Mouse (Mus musculus): ENCODE measurements around the gene Slc1a7. TPM values are rescaled to one million over a fixed set of nuclear protein-coding genes. Genes with fewer than 3 reads are reported as not detected.

Gene Slc1a7
- total and polyA plus RNA-seq, 2 experiments from 2014 or later: 0.10 TPM; not detected in 1

- ATAC-seq: 0 out of 2 replicates have a peak, but pooled peaks have one; percentile 21
- no peaks in the 10 kb centered on the region for H3K9me3 ChIP-seq (ENCODE audit: low read length)
- no peak for DNase-seq
- H3K27me3 ChIP-seq (ENCODE audit: insufficient read depth, low read length): no peaks in the 10 kb centered on the region
- WGBS: 65% methylated on average over 1 of the region's 1 CpGs
- H3K4me1 ChIP-seq (ENCODE audit: insufficient read depth): peaks cover 8% of the 10 kb centered on the region; the same call in 1 of the 2 replicates
- H3K9ac ChIP-seq: no peak overlapping the region
- no peak overlapping the region for H3K4me3 ChIP-seq (ENCODE audit: low read depth, low read length)
- no peaks in the 10 kb centered on the region for H3K36me3 ChIP-seq (ENCODE audit: insufficient read depth)
- H3K4me2 ChIP-seq (ENCODE audit: low read depth): no peak overlapping the region
- no peak for TF ChIP-seq CTCF (IDR thresholded peaks at IDR 0.05; ENCODE audit: low read depth)
- H3K27ac ChIP-seq (ENCODE audit: low read depth, low read length): no peak overlapping the region
Observed at GRCm38 (mm10) chr4:107983717-107984116, 15.6 kb downstream of the Slc1a7 start.

- Histone ChIP-seq H3K9me3 (ENCODE audit: low read length) (no peaks in the 10 kb centered on the region), H3K4me2 (ENCODE audit: low read depth) (no peak overlapping the region), H3K4me1 (ENCODE audit: insufficient read depth) (peaks cover 4% of the 10 kb centered on the region; the same call in 1 of the 2 replicates), H3K4me3 (ENCODE audit: low read depth, low read length) (no peak overlapping the region), H3K36me3 (ENCODE audit: insufficient read depth) (no peaks in the 10 kb centered on the region), H3K27me3 (ENCODE audit: insufficient read depth, low read length) (no peaks in the 10 kb centered on the region), H3K27ac (ENCODE audit: low read depth, low read length) (peak overlapping the region; percentile 51; the same call in 1 of the 2 replicates), H3K9ac (no peak overlapping the region)
- 54% methylated on average over 7 of the region's 7 CpGs for WGBS
- ATAC-seq: peak; percentile 77
- DNase-seq: peak; percentile 80
- TF ChIP-seq CTCF (IDR thresholded peaks at IDR 0.05; ENCODE audit: low read depth): no peak
Observed at GRCm38 (mm10) chr4:107984282-107984981, 16.3 kb downstream of the Slc1a7 start.

- H3K27ac ChIP-seq (ENCODE audit: low read depth, low read length): no peak overlapping the region
- no peaks in the 10 kb centered on the region for H3K9me3 ChIP-seq (ENCODE audit: low read length)
- no peaks in the 10 kb centered on the region for H3K36me3 ChIP-seq (ENCODE audit: insufficient read depth)
- no peak overlapping the region for H3K4me3 ChIP-seq (ENCODE audit: low read depth, low read length)
- no peak overlapping the region for H3K4me2 ChIP-seq (ENCODE audit: low read depth)
- ATAC-seq (0 out of 2 replicates have a peak, but pooled peaks have one; percentile 17), DNase-seq (no peak)
- 66% methylated on average over 5 of the region's 5 CpGs for WGBS
- no peak overlapping the region for H3K9ac ChIP-seq
- H3K4me1 ChIP-seq (ENCODE audit: insufficient read depth): peaks cover 4% of the 10 kb centered on the region; the same call in 1 of the 2 replicates
- no peak for TF ChIP-seq CTCF (IDR thresholded peaks at IDR 0.05; ENCODE audit: low read depth)
- H3K27me3 ChIP-seq (ENCODE audit: insufficient read depth, low read length): no peaks in the 10 kb centered on the region
Observed at GRCm38 (mm10) chr4:107985812-107986211, 17.7 kb downstream of the Slc1a7 start.

- peaks cover 4% of the 10 kb centered on the region; the same call in 1 of the 2 replicates for H3K4me1 ChIP-seq (ENCODE audit: insufficient read depth)
- DNase-seq (no peak), ATAC-seq (no peak)
- TF ChIP-seq CTCF (IDR thresholded peaks at IDR 0.05; ENCODE audit: low read depth): no peak
- no peak overlapping the region for H3K27ac ChIP-seq (ENCODE audit: low read depth, low read length)
- H3K4me2 ChIP-seq (ENCODE audit: low read depth): no peak overlapping the region
- no peak overlapping the region for H3K9ac ChIP-seq
- no peaks in the 10 kb centered on the region for H3K27me3 ChIP-seq (ENCODE audit: insufficient read depth, low read length)
- WGBS: 89% methylated on average over 11 of the region's 11 CpGs
- H3K36me3 ChIP-seq (ENCODE audit: insufficient read depth): no peaks in the 10 kb centered on the region
- no peaks in the 10 kb centered on the region for H3K9me3 ChIP-seq (ENCODE audit: low read length)
- no peak overlapping the region for H3K4me3 ChIP-seq (ENCODE audit: low read depth, low read length)
Observed at GRCm38 (mm10) chr4:107986386-107987168, 18.4 kb downstream of the Slc1a7 start.

GRCm38 (mm10) chr4:107988931-107989330 lies 20.8 kb downstream of the Slc1a7 start:
- Histone ChIP-seq H3K9me3 (ENCODE audit: low read length) (no peaks in the 10 kb centered on the region), H3K27ac (ENCODE audit: low read depth, low read length) (no peak overlapping the region), H3K36me3 (ENCODE audit: insufficient read depth) (no peaks in the 10 kb centered on the region), H3K9ac (no peak overlapping the region), H3K27me3 (ENCODE audit: insufficient read depth, low read length) (no peaks in the 10 kb centered on the region), H3K4me1 (ENCODE audit: insufficient read depth) (peaks cover 4% of the 10 kb centered on the region; the same call in 1 of the 2 replicates), H3K4me2 (ENCODE audit: low read depth) (no peak overlapping the region), H3K4me3 (ENCODE audit: low read depth, low read length) (no peak overlapping the region)
- 73% methylated on average over 8 of the region's 8 CpGs for WGBS
- no peak for TF ChIP-seq CTCF (IDR thresholded peaks at IDR 0.05; ENCODE audit: low read depth)
- no peak for DNase-seq
- ATAC-seq: no peak

GRCm38 (mm10) chr4:107990818-107991217 lies 22.7 kb downstream of the Slc1a7 start:
- H3K4me3 ChIP-seq (ENCODE audit: low read depth, low read length): no peak overlapping the region
- H3K9me3 ChIP-seq (ENCODE audit: low read length): no peaks in the 10 kb centered on the region
- H3K4me2 ChIP-seq (ENCODE audit: low read depth): no peak overlapping the region
- no peak overlapping the region for H3K27ac ChIP-seq (ENCODE audit: low read depth, low read length)
- no peak overlapping the region for H3K9ac ChIP-seq
- ATAC-seq: no peak
- no peak for TF ChIP-seq CTCF (IDR thresholded peaks at IDR 0.05; ENCODE audit: low read depth)
- H3K27me3 ChIP-seq (ENCODE audit: insufficient read depth, low read length): no peaks in the 10 kb centered on the region
- WGBS: 61% methylated on average over 5 of the region's 5 CpGs
- no peaks in the 10 kb centered on the region for H3K4me1 ChIP-seq (ENCODE audit: insufficient read depth)
- no peaks in the 10 kb centered on the region for H3K36me3 ChIP-seq (ENCODE audit: insufficient read depth)
- no peak for DNase-seq

- H3K4me3 ChIP-seq (ENCODE audit: low read depth, low read length): no peak overlapping the region
- H3K27ac ChIP-seq (ENCODE audit: low read depth, low read length): no peak overlapping the region
- ATAC-seq: no peak
- no peak overlapping the region for H3K4me2 ChIP-seq (ENCODE audit: low read depth)
- 8% methylated on average over 6 of the region's 6 CpGs for WGBS
- no peak for DNase-seq
- H3K9me3 ChIP-seq (ENCODE audit: low read length): no peaks in the 10 kb centered on the region
- no peak overlapping the region for H3K9ac ChIP-seq
- no peak for TF ChIP-seq CTCF (IDR thresholded peaks at IDR 0.05; ENCODE audit: low read depth)
- no peaks in the 10 kb centered on the region for H3K27me3 ChIP-seq (ENCODE audit: insufficient read depth, low read length)
- no peaks in the 10 kb centered on the region for H3K36me3 ChIP-seq (ENCODE audit: insufficient read depth)
- no peaks in the 10 kb centered on the region for H3K4me1 ChIP-seq (ENCODE audit: insufficient read depth)
Observed at GRCm38 (mm10) chr4:107991879-107992278, 23.7 kb downstream of the Slc1a7 start.

Data from forebrain, postnatal 0 days (tissue).